Mouse (Mus musculus) hindbrain, embryonic 16.5 days (tissue): ENCODE measurements around the gene Prelp. TPM values are rescaled to one million over a fixed set of nuclear protein-coding genes. Genes with fewer than 3 reads are reported as not detected.
A peak's percentile ranks its signal among the peaks of the same experiment; 100 is the strongest.
"Not testable (repeated sequence)": the region's sequence is repeated elsewhere in the genome, so short reads cannot be mapped to it uniquely, and the experiment has no call there.

Experiments
- ATAC-seq: fragments of 200-750 bp; cut with Nextera tagmentation; 2 replicates; pipeline ENCODE4 v1.8.0; 2017; ENCODE audit warnings: moderate TSS enrichment, moderate library complexity
- H3K27ac ChIP-seq: fragments of 300-500 bp; sonication (generic); 2 replicates; pipeline ENCODE4 v1.5.1; 2014; ENCODE audit warnings: low read depth, mild to moderate bottlenecking, control low read depth, low read length, moderate library complexity
- H3K27me3 ChIP-seq: fragments of 300-500 bp; sonication (generic); replicated peaks from 2 replicates; pipeline ENCODE4 v1.6.1; 2014; ENCODE audit warnings: low read length; ENCODE audit not compliant: control insufficient read depth, insufficient read depth
- H3K36me3 ChIP-seq: fragments of 300-500 bp; sonication (generic); 2 replicates; pipeline ENCODE4 v1.6.1; 2014; ENCODE audit warnings: mild to moderate bottlenecking, low read length, moderate library complexity, mixed read lengths; ENCODE audit not compliant: control insufficient read depth, insufficient read depth
- H3K4me1 ChIP-seq: fragments of 300-500 bp; sonication (generic); 2 replicates; pipeline ENCODE4 v1.6.1; 2014; ENCODE audit warnings: low read depth, low read length; ENCODE audit not compliant: control insufficient read depth, insufficient read depth
- H3K4me2 ChIP-seq: fragments of 300-500 bp; sonication (generic); 2 replicates; pipeline ENCODE4 v1.6.1; 2014; ENCODE audit warnings: mild to moderate bottlenecking, low read length, control low read depth, moderate library complexity
- H3K4me3 ChIP-seq: fragments of 300-500 bp; sonication (generic); 2 replicates; pipeline ENCODE4 v1.5.1; 2014; ENCODE audit warnings: mild to moderate bottlenecking, low read length, control low read depth, moderate library complexity
- H3K9ac ChIP-seq: fragments of 300-500 bp; sonication (generic); 2 replicates; pipeline ENCODE4 v1.6.1; 2014; ENCODE audit warnings: low read depth, mild to moderate bottlenecking, control low read depth, low read length, moderate library complexity
- H3K9me3 ChIP-seq: fragments of 300-500 bp; sonication (generic); 2 replicates; pipeline ENCODE4 v1.6.1; 2014; ENCODE audit warnings: mild to moderate bottlenecking, low read length, moderate library complexity; ENCODE audit not compliant: control insufficient read depth
- WGBS: fragments of 180-500 bp; shearing (Covaris S2); extraction: QIAGEN DNeasy Blood & Tissue Kit; methylation state at CpG from one replicate; pipeline ENCODE4 v1.1.7; 2014; 5-methylcytosine and 5-hydroxymethylcytosine counted together
- polyA plus RNA-seq: library from polyadenylated mRNA; unstranded; fragments of >200 nt; fragmentation: Nextera tagmentation; extraction: Ambion mirVana; gene quantifications from 2 replicates; pipeline ENCODE4 v1.2.1, GENCODE M21; 2015

The Prelp gene
- polyA plus RNA-seq: 12.0 and 17.0 TPM in 2 replicates

- H3K4me1 ChIP-seq: peaks cover 16% of the 10 kb centered on the region
- no peaks in the 10 kb centered on the region for H3K27me3 ChIP-seq
- peak within 1 kb of the TSS; percentile 27 for H3K27ac ChIP-seq
- no peaks in the 10 kb centered on the region for H3K36me3 ChIP-seq
- no peak within 1 kb of the TSS; the same call in 1 of the 2 replicates for H3K9ac ChIP-seq
- peak within 1 kb of the TSS; percentile 15 for H3K4me2 ChIP-seq
- no peak within 1 kb of the TSS for H3K4me3 ChIP-seq
- 0 out of 2 replicates have a peak, but pooled peaks cover 3% of the 10 kb centered on the region for H3K9me3 ChIP-seq
- ATAC-seq: peak; percentile 35
- 16% methylated on average over 8 of the region's 8 CpGs for WGBS
These were observed at the start of gene Prelp for GRCm38 (mm10) chr1:133921304-133921751. Gene Prelp (minus strand): TSS chr1:133921414.

GRCm38 (mm10) chr1:133969427-133969826 is 48.2 kb upstream of the Prelp start:
- 85% methylated on average over 8 of the region's 8 CpGs for WGBS
- no peak for ATAC-seq

GRCm38 (mm10) chr1:133968788-133969325 is 47.6 kb upstream of the Prelp start:
- H3K4me3 ChIP-seq: no peak overlapping the region
- H3K9me3 ChIP-seq: no peaks in the 10 kb centered on the region
- WGBS: 75% methylated on average over 4 of the region's 4 CpGs
- no peak overlapping the region for H3K4me2 ChIP-seq
- no peaks in the 10 kb centered on the region for H3K36me3 ChIP-seq
- ATAC-seq: no peak
- H3K27me3 ChIP-seq: no peaks in the 10 kb centered on the region
- H3K4me1 ChIP-seq: no peaks in the 10 kb centered on the region
- H3K27ac ChIP-seq: no peak overlapping the region
- no peak overlapping the region for H3K9ac ChIP-seq

More at GRCm38 (mm10) chr1:133969427-133969826, 48.2 kb upstream of the Prelp start:
- Histone ChIP-seq H3K27me3 (no peaks in the 10 kb centered on the region), H3K4me3 (no peak overlapping the region), H3K36me3 (no peaks in the 10 kb centered on the region), H3K9me3 (no peaks in the 10 kb centered on the region), H3K4me2 (no peak overlapping the region), H3K27ac (no peak overlapping the region), H3K9ac (no peak overlapping the region), H3K4me1 (no peaks in the 10 kb centered on the region)

- Histone ChIP-seq H3K4me3 (no peak overlapping the region), H3K27ac (no peak overlapping the region), H3K27me3 (no peaks in the 10 kb centered on the region), H3K36me3 (no peaks in the 10 kb centered on the region), H3K9ac (no peak overlapping the region), H3K9me3 (no peaks in the 10 kb centered on the region), H3K4me1 (no peaks in the 10 kb centered on the region), H3K4me2 (no peak overlapping the region)
- no peak for ATAC-seq
- 74% methylated on average over 7 of the region's 7 CpGs for WGBS
These were observed 46.3 kb upstream of the Prelp start for GRCm38 (mm10) chr1:133967481-133968017.

- 51% methylated on average over 2 of the region's 2 CpGs for WGBS
- Histone ChIP-seq H3K9me3 (no peaks in the 10 kb centered on the region), H3K4me2 (no peak overlapping the region), H3K36me3 (no peaks in the 10 kb centered on the region), H3K27ac (no peak overlapping the region), H3K4me3 (no peak overlapping the region), H3K4me1 (no peaks in the 10 kb centered on the region; the same call in 1 of the 2 replicates), H3K9ac (no peak overlapping the region), H3K27me3 (no peaks in the 10 kb centered on the region)
- ATAC-seq: no peak
These were observed 44.8 kb upstream of the Prelp start for GRCm38 (mm10) chr1:133966044-133966443.

GRCm38 (mm10) chr1:133965298-133965697 is 44.1 kb upstream of the Prelp start:
- no peaks in the 10 kb centered on the region for H3K27me3 ChIP-seq
- no peaks in the 10 kb centered on the region for H3K36me3 ChIP-seq
- H3K4me1 ChIP-seq: no peaks in the 10 kb centered on the region; the same call in 1 of the 2 replicates
- H3K4me2 ChIP-seq: no peak overlapping the region
- H3K27ac ChIP-seq: no peak overlapping the region
- no peak for ATAC-seq
- H3K9ac ChIP-seq: no peak overlapping the region
- H3K9me3 ChIP-seq: no peaks in the 10 kb centered on the region
- 51% methylated on average over 5 of the region's 5 CpGs for WGBS
- H3K4me3 ChIP-seq: no peak overlapping the region

- H3K27me3 ChIP-seq: no peaks in the 10 kb centered on the region
- no peak for ATAC-seq
- 84% methylated on average over 5 of the region's 5 CpGs for WGBS
- H3K9ac ChIP-seq: no peak overlapping the region
- H3K4me1 ChIP-seq: no peaks in the 10 kb centered on the region; the same call in 1 of the 2 replicates
- H3K9me3 ChIP-seq: no peaks in the 10 kb centered on the region
- H3K36me3 ChIP-seq: no peaks in the 10 kb centered on the region
- H3K4me3 ChIP-seq: no peak overlapping the region
- H3K4me2 ChIP-seq: no peak overlapping the region
- H3K27ac ChIP-seq: no peak overlapping the region
These were observed 43.5 kb upstream of the Prelp start for GRCm38 (mm10) chr1:133964742-133965141.

GRCm38 (mm10) chr1:133963578-133963977 is 42.4 kb upstream of the Prelp start:
- not testable (repeated sequence) for H3K27me3 ChIP-seq, ATAC-seq, H3K36me3 ChIP-seq, H3K4me1 ChIP-seq, H3K27ac ChIP-seq, H3K9me3 ChIP-seq, H3K4me3 ChIP-seq, H3K4me2 ChIP-seq, H3K9ac ChIP-seq
- WGBS: 91% methylated on average over 1 of the region's 1 CpGs

- not testable (repeated sequence) for H3K9ac ChIP-seq, H3K27me3 ChIP-seq, H3K27ac ChIP-seq, H3K4me3 ChIP-seq, ATAC-seq, H3K4me2 ChIP-seq, H3K9me3 ChIP-seq, H3K36me3 ChIP-seq, H3K4me1 ChIP-seq
- WGBS: 93% methylated on average over 3 of the region's 3 CpGs
These were observed 41.9 kb upstream of the Prelp start for GRCm38 (mm10) chr1:133963128-133963527.
